Mouse (Mus musculus) heart, adult 8-10 months (tissue): ENCODE measurements around the gene Arid4b. TPM values are rescaled to one million over a fixed set of nuclear protein-coding genes. Genes with fewer than 3 reads are reported as not detected.

Experiments
- DNase-seq: peaks from one replicate; pipeline ENCODE4 v3.0.0; 2022; ENCODE audit warnings: low spot score
- total RNA-seq, 4 experiments: library from RNA; stranded (reverse); gene quantifications; 2 replicates each; pipeline ENCODE4 v1.2.4; 2022

Gene Arid4b
- total RNA-seq, 4 experiments from 2014 or later: 18.9 to 20.5 (median 19.1) TPM

GRCm38 (mm10) chr13:14062209-14063012 lies 621 bp upstream of the Arid4b start:
- DNase-seq: peak; percentile 6

DNA sequence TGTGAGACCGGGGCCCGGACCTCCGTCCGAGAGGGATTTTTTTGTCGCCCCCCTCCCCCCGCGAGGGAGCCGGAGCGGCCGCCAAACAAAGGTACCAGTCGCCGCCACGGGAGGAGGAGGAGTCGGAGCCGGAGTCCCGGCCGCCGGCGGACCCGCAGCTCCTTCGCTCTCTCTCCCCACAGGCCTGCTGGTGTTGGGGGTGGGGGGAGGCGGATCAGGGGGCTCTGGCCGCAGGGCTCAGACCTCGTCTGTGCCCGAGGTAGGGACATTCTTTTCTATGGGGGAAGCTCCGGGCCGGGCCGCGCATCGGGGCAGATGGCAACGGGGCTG lies 875 bp downstream of the Arid4b start:
- DNase-seq: no peak

- DNase-seq: peak; percentile 28
Measured at GRCm38 (mm10) chr13:14064341-14065027, 1.5 kb downstream of the Arid4b start.

DNA sequence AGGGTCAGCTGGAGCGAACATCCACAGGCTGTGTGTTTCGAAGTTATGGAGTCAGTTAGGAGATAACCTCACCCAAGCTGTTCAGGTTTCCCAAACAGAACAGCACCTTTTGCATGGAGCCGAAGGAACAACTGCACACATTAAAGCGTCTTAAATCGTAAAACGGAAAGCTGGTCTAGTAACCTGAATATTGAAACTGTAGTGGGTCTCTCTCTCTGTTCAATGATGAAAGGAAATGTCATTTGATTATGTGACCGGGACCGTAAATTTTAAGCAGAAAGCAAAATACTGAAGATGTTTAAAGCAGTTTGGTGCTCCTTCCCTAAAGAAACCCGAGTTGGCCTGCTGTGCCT lies 2.0 kb downstream of the Arid4b start:
- DNase-seq: no peak

GRCm38 (mm10) chr13:14065701-14066100 lies 2.7 kb downstream of the Arid4b start:
- no peak for DNase-seq

- no peak for DNase-seq
Measured at GRCm38 (mm10) chr13:14068035-14068434, 5.0 kb downstream of the Arid4b start.

GRCm38 (mm10) chr13:14069291-14069690 lies 6.3 kb downstream of the Arid4b start:
- DNase-seq: no peak

DNA sequence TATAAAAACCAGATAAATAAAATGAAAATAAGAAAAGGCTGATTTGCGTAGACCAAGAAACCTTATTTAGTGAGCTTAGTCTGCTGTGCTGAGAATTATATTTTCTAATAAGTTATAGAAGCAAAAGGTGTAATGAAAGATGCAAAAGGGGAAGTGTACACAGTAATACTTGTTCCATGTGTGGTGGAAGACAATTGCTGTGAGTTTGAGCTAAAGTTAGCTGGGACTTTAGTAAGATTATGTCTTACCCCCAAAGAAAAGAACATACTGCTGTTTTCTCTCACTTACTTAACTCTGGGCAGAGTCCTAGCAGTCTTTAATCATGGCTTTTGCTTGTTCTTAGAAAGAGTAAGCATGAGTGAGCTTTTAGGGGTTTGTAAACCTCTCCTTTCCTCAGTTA lies 11.3 kb downstream of the Arid4b start:
- no peak for DNase-seq

DNA sequence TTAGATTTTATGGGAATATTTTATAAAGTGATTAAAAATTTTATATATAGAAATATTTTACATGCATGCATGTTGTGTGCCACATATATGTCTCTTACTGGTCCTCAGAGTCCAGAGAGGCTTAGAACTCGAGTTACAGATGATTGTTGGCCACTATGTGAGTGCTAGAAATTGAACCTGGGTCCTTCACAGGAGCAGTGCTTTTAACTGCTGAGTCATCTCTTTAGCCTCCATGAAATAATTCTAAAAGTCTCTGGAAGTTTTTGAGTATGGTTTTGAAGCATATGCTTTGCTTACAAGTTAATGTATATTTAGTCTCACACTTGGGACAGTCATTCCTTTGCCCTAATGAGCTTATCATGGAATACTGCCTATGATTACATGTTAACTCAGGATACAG lies 12.3 kb downstream of the Arid4b start:
- no peak for DNase-seq

GRCm38 (mm10) chr13:14088669-14089068 lies 25.6 kb downstream of the Arid4b start:
- DNase-seq: no peak

- no peak for DNase-seq
Measured at GRCm38 (mm10) chr13:14103026-14103425, 40.0 kb downstream of the Arid4b start.

DNA sequence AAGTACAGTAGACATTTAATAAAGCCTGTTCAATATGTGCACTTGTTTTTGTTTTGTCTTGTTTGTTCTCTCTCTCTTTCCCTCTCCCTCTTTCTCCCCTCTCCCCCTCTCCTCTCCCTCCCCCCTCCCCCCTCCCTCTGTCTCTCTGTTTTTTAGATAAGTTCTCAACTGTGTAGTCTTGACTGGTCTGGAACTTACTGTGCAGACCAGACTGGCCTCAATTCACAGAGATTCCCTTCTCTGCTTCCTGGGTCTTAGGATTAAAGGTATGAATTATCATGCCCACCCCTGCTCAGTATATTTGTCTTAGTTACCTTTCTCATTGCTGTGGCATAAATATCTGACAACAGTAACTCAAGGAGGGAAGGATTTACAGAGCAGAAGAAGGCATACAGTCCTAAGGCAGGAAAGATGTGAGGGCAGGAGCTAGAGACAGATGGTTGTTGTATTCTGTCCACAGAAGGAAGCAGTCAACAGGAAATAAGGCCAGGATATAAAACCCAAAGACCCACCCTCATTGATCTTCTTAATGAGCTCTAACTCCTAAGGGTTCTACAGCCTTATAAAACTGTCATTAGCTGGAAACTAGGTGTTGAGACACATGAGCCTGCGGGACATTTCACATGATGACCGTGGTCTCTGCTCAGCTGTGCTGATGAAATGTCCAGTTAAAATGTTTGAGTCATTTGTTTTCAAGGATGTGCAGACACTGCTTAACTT lies 47.3 kb downstream of the Arid4b start:
- no peak for DNase-seq

GRCm38 (mm10) chr13:14111146-14111545 lies 48.1 kb downstream of the Arid4b start:
- no peak for DNase-seq

DNA sequence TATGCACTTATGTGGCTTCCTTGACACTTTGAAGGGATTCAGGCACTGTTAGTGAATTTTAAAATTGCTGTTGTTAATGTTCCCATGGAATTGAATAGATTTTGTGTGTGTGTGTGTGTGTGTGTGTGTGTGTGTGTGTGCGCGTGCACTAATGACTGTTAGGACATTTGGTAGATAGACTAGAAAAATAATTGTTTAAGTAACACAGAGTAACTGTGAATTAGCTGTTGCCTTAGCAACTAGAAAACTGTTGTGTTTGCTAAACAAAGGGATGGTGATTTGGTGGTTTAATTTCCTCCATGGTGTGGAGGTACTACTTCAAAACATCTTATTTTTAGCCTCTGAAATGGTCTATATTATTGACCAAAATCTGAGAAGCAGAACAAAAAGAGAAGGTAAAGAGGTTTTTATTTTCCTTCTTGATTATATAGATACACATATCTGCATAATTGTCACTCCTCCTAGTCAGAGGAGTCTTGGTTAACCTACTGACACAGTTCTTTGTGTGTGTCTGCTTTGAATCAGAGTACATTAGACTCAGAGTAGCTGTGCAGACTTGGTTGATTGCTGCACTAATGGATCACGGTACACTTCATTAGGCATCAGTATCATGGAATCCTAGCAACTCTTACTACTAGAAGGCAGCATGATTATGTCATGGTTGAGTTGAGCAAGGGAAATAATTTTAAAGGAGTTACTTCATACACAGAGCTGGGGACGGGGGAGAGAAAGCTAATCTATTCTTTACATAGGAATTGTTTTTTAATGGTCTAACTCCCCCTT lies 50.9 kb downstream of the Arid4b start:
- no peak for DNase-seq

DNA sequence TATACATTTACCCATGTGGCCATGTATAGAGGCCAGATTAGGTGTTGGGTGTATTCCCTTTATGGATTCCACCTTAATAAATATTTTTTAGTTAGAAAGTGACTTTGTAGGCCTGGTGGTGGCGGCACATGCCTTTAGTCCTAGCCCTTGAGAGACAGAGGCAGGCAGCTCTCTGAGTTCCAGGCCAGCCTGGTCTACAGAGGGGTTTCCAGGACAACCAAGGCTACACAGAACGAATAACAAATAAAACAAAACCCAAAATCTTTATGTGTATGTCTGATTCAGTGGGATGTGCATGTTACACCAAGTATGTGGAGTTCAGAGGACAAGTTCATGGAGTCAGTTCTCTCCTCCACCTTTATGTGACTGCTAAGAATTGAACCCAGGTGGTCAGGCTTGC lies 52.8 kb downstream of the Arid4b start:
- no peak for DNase-seq

GRCm38 (mm10) chr13:14131651-14132050 lies 68.6 kb downstream of the Arid4b start:
- no peak for DNase-seq

DNA sequence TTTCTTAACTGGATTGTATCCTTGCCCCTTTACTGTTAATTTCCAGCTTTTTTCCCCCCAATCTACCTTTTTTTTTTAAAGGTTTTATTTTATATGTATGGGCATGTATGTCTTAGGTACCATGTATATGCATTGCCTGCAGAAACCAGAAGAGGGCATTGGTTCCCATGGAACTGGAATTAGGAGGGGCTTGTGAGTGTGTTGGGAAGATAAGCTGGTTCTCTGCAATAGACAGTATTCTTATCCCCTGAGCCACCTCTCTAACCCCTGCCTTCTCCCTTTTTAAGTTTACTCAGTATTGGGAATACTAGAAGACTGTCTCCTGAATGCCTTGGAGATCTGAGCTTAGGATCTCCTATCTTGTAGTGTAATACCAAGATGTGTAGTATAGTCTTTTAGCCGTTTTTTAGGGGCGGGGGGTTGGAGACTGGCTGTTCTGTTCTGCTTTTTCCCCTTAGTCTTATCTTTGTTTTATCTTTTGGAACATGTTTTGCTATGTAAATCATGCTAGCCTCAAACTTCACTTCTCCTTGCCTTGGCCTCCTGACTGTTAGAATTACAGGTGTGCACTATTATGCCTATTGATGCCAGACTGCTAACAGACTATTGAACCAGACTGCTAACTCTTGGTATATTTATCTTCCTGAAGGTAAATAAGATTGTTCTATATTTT lies 79.4 kb downstream of the Arid4b start:
- DNase-seq: no peak

DNA sequence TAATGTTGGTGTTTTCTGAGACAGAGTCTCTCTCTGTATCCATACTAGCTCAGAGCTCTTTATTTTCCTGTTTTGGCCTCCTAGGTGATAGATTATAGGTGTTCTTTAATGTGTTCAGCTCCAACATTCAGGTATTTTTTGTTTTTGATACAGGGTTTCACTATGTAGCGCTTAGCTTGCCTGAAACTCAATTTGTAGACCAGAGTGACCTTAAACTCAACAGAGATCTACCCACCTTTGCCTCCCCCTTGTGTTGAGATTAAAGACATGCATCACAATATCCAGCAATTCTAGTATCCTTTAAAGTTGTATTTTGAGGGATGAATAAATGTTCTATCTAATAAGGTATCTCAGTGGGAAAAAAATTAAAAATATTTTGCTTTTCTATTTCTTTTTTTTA lies 115.0 kb downstream of the Arid4b start:
- peak; percentile 6 for DNase-seq

DNA sequence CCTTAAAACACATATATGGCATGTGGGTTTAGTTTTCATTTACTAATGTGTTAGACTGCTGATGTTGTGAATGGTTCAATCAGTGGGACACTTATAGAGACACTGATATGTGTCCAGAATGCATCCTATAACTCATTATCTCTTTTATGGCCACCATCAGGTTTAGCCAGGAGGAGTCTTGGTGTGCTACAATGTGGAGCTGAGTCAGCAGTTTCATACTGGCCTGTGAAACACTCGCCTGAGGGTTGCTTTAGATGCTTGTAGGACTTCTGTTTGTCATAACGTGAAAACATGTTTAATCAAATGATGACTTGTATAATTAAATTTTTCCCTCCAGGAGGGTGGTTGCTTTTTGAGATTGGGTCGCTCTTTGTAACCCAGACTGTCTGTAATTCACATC lies 116.6 kb downstream of the Arid4b start:
- no peak for DNase-seq

DNA sequence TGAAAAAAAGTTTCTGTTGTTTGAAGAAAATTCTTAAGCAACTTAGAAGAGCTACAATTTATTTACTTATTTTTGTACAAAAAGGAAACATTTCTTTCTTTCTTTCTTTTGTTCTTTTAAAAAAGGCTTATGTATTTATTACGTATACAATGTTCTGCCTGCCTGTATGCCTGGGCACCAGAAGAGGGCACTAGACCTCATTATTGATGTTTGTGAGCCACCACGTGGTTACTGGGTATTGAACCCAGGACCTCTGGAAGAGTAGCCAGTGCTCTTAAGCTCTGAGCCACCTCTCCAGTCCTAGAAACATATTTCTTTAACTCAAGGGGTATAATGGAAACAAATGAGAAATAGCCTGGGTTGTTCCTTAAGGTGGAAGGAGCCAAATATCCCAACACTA lies 182.9 kb downstream of the Arid4b start:
- DNase-seq: no peak
